Mouse (Mus musculus): ENCODE measurements around the gene Arfgap3.

DNA sequence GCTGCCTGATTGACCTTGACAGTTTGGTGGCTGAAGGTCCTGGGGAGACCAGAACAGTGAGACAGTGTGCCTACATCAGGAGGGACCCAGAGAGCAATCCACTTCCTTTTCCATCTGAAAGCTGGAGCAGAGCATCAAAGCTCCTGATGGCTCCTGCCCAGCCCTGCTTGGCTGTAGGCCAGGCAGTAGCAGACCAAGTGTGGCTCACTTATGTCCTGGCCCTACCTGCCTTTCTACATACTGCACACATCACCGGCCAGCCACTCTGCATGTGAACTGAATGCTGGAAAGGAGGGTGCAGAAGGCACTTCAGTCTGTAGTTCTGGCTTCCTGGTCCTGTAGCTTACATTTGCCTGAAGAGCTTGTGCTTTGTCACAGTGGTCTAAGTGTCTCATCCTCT lies 8.4 kb upstream of the Arfgap3 start:
- TF ChIP-seq CTCF (IDR thresholded peaks at IDR 0.05; ENCODE audit: borderline replicate concordance, extremely low read depth, insufficient read depth, insufficient read length) (no peak), POLR2A (IDR thresholded peaks at IDR 0.05; ENCODE audit: borderline replicate concordance, extremely low read depth, insufficient read depth, insufficient read length, poor library complexity, severe bottlenecking) (no peak)
